Mouse (Mus musculus): ENCODE results near the gene 2410131K14Rik.

DNA sequence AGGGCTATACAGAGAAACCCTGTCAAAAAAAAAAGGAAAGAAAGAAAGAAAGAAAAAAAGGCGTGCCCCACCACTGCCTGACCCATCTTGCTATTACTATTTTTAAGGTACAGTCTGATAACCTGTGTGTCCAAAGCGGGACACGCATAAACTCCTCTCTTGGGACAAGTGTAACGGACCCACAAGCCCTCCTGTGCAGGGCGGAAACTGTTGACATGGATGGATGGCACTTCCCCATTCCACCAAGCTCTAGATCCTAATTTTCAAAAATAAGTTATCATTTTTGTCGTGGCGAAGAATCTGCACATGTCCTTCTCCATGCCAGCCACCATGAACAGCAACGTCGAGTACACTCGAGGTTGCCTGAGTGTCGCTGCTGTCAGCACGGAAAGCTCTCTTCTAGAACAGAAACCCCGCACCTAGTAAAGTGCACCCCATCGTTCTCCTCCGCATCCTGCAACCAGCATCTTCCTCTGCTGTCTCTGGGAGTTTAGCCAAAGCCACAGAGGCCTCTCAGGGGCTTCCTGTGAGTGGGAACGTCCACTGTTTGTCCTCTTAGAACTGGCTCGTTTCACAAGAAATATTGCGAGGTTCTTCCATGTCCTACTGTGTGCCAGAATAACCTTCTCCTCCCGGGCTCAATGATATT, 60.1 kb downstream of the 2410131K14Rik start:
- TF ChIP-seq CTCF (IDR thresholded peaks at IDR 0.05; ENCODE audit: low read depth) (no peak), EP300 (IDR thresholded peaks at IDR 0.05; ENCODE audit: low read depth) (no peak)

Measured in liver, embryonic 14.5 days (tissue).